In genomic region chr5:149247047-149247904, GRCm38 (mm10) we compare ENCODE assay signal across 8 mouse cellular contexts. TPM values are rescaled to one million over a fixed set of nuclear protein-coding genes. Genes with fewer than 3 reads are reported as not detected.
DNase-seq lines count a peak whose midpoint lies in the region; ATAC-seq and TF ChIP-seq lines count a peak whose summit lies in the region.

No protein-coding gene starts in this region.

- peak overlapping the region; percentile 53 for H3K4me3 ChIP-seq in cerebellum, adult 2 months (replicated peaks; ENCODE audit: insufficient read depth, low read depth, low read length)
- peak overlapping the region; percentile 27 for H3K4me3 ChIP-seq in thymus, adult 2 months (ENCODE audit: control insufficient read depth, insufficient read depth, low read length)
- H3K4me3 ChIP-seq in intestine, embryonic 16.5 days (ENCODE audit: low read length), result no peak overlapping the region
- no peak overlapping the region for H3K4me3 ChIP-seq in stomach, embryonic 15.5 days (replicated peaks)

- TF ChIP-seq POLR2A in cerebellum, adult 2 months (IDR thresholded peaks at IDR 0.05; ENCODE audit: borderline replicate concordance, insufficient read depth, low read length), result no peak
- TF ChIP-seq POLR2A in thymus, adult 2 months (IDR thresholded peaks at IDR 0.05; ENCODE audit: control insufficient read depth, extremely low read depth, insufficient read depth, low read length, poor library complexity), result no peak

- TF ChIP-seq CTCF in cerebellum, adult 2 months (IDR thresholded peaks at IDR 0.05; ENCODE audit: borderline replicate concordance, insufficient read depth, low read depth, low read length), result no peak
- no peak for TF ChIP-seq CTCF in thymus, adult 2 months (IDR thresholded peaks at IDR 0.05; ENCODE audit: borderline replicate concordance, control insufficient read depth, extremely low read depth, insufficient read depth, low read length, poor library complexity)

- peak; percentile 46 to 54 for DNase-seq in cerebellum, adult 2 months
- no peak for DNase-seq in cerebellum, adult 9-10 months
- peak; percentile 16 for DNase-seq in thymus, adult 2 months
- no peak for DNase-seq in thymus, postnatal 10 days (ENCODE audit: low spot score in 2 of 2)

- ATAC-seq in intestine, embryonic 16.5 days, result 0 out of 2 replicates have a peak, but pooled peaks have one; percentile 34
- no peak for ATAC-seq in stomach, embryonic 15.5 days (ENCODE audit: insufficient read depth, low FRiP score, low read depth)
- ATAC-seq in erythroblast, adult 5-6 weeks (replicated peaks; ENCODE audit: low FRiP score, poor library complexity, severe bottlenecking), result no peak
- no peak for ATAC-seq in erythroid progenitor cell, adult 5-6 weeks (replicated peaks; ENCODE audit: low FRiP score, poor library complexity, severe bottlenecking)

- H3K27me3 ChIP-seq in cerebellum, adult 2 months (ENCODE audit: control insufficient read depth, insufficient read depth, low read length), result no peaks in the 10 kb centered on the region
- no peaks in the 10 kb centered on the region for H3K27me3 ChIP-seq in thymus, adult 2 months (ENCODE audit: control insufficient read depth, insufficient read depth, low read length)
- no peaks in the 10 kb centered on the region for H3K27me3 ChIP-seq in intestine, embryonic 16.5 days (replicated peaks; ENCODE audit: control insufficient read depth, insufficient read depth, low read length)
- H3K27me3 ChIP-seq in stomach, embryonic 15.5 days (replicated peaks), result no peaks in the 10 kb centered on the region

- H3K4me1 ChIP-seq in cerebellum, adult 2 months (ENCODE audit: control insufficient read depth, insufficient read depth, low read length), result peaks cover 11% of the 10 kb centered on the region; the same call in 1 of the 2 replicates
- peaks cover 38% of the 10 kb centered on the region for H3K4me1 ChIP-seq in thymus, adult 2 months (replicated peaks; ENCODE audit: control insufficient read depth, insufficient read depth, low read length)
- peaks cover 13% of the 10 kb centered on the region for H3K4me1 ChIP-seq in intestine, embryonic 16.5 days (ENCODE audit: control insufficient read depth, insufficient read depth, low read length)
- H3K4me1 ChIP-seq in stomach, embryonic 15.5 days, result peaks cover 18% of the 10 kb centered on the region

- WGBS in cerebellum, adult 2 months, result 6% methylated on average over 20 of the region's 20 CpGs
- 28% methylated on average over 20 of the region's 20 CpGs for WGBS in thymus, adult 2 months
- 32% methylated on average over 19 of the region's 20 CpGs for WGBS in intestine, embryonic 16.5 days
- 24% methylated on average over 19 of the region's 20 CpGs for WGBS in stomach, embryonic 15.5 days

- H3K27ac ChIP-seq in cerebellum, adult 2 months (ENCODE audit: insufficient read depth, low read length), result no peak overlapping the region
- H3K27ac ChIP-seq in thymus, adult 2 months (ENCODE audit: control insufficient read depth, insufficient read depth, low read length), result peak overlapping the region; percentile 99
- H3K27ac ChIP-seq in intestine, embryonic 16.5 days (ENCODE audit: low read length), result peak overlapping the region; percentile 31; the same call in 1 of the 2 replicates
- 0 out of 2 replicates have a peak overlapping the region, but pooled peaks have one; percentile 26 for H3K27ac ChIP-seq in stomach, embryonic 15.5 days

- 0 out of 2 replicates have a peak overlapping the region, but pooled peaks have one; percentile 10 for H3K4me2 ChIP-seq in intestine, embryonic 16.5 days (ENCODE audit: low read depth, low read length)
- H3K4me2 ChIP-seq in stomach, embryonic 15.5 days, result peak overlapping the region; percentile 34

- no peaks in the 10 kb centered on the region for H3K9me3 ChIP-seq in intestine, embryonic 16.5 days (ENCODE audit: control insufficient read depth, low read length)
- no peaks in the 10 kb centered on the region for H3K9me3 ChIP-seq in stomach, embryonic 15.5 days

- H3K36me3 ChIP-seq in thymus, adult 2 months (ENCODE audit: control insufficient read depth, insufficient read depth, low read length), result no peaks in the 10 kb centered on the region
- H3K36me3 ChIP-seq in intestine, embryonic 16.5 days (ENCODE audit: control insufficient read depth, insufficient read depth, low read length), result no peaks in the 10 kb centered on the region
- no peaks in the 10 kb centered on the region for H3K36me3 ChIP-seq in stomach, embryonic 15.5 days

- no peak overlapping the region for H3K9ac ChIP-seq in intestine, embryonic 16.5 days (ENCODE audit: low read depth, low read length)
- H3K9ac ChIP-seq in stomach, embryonic 15.5 days, result no peak overlapping the region

RNA-seq across cellular contexts. Expression of gene Alox5ap, which starts 17.3 kb away (rescaled TPM):
- 12.5 and 13.5 TPM in 2 replicates for polyA plus RNA-seq in cerebellum, adult 2 months (2012; rRNA removed)
- polyA plus RNA-seq in thymus, adult 2 months (2012; rRNA removed), result 31.6 and 50.1 TPM in 2 replicates
- polyA plus RNA-seq in intestine, embryonic 16.5 days (2015; fragmentation: Nextera tagmentation; extraction: Ambion mirVana), result 11.2 and 11.4 TPM in 2 replicates
- polyA plus RNA-seq in stomach, embryonic 15.5 days (2015; fragmentation: Nextera tagmentation; extraction: Ambion mirVana), result 26.1 and 32.2 TPM in 2 replicates
- total RNA-seq in erythroblast, adult 5-6 weeks (2015; ENCODE audit: low replicate concordance), result 202 and 238 TPM in 2 replicates
- 173 and 187 TPM in 2 replicates for total RNA-seq in erythroblast, adult 5-6 weeks (2017; ENCODE audit: low replicate concordance)
- total RNA-seq in erythroid progenitor cell, adult 5-6 weeks (2015; ENCODE audit: low replicate concordance), result 132 and 171 TPM in 2 replicates
- total RNA-seq in erythroid progenitor cell, adult 5-6 weeks (2017; ENCODE audit: low replicate concordance), result 55.7 and 78.7 TPM in 2 replicates

Comparison
In these comparisons a context has a peak if more than half of its experiments do, and no peak if none do; other contexts are left out.
1. DNase-seq: peak in cerebellum, adult 2 months (2 of 2) and thymus, adult 2 months (single experiment); none in cerebellum, adult 9-10 months (single experiment) and thymus, postnatal 10 days (0 of 2).
2. H3K4me3 ChIP-seq: peak in cerebellum, adult 2 months (single experiment) and thymus, adult 2 months (single experiment); none in intestine, embryonic 16.5 days (single experiment) and stomach, embryonic 15.5 days (single experiment).